Mouse (Mus musculus): Measurements from ENCODE around the gene Glycam1. TPM values are rescaled to one million over a fixed set of nuclear protein-coding genes. Genes with fewer than 3 reads are reported as not detected.
A peak's percentile ranks its signal among the peaks of the same experiment; 100 is the strongest.
"Not testable (repeated sequence)": the region's sequence is repeated elsewhere in the genome, so short reads cannot be mapped to it uniquely, and the experiment has no call there.

Glycam1 gene
- polyA plus RNA-seq (2015; fragmentation: Nextera tagmentation; extraction: Ambion mirVana): not detected in 2 replicates

GRCm38 (mm10) chr15:103564981-103565380 lies at the start of gene Glycam1:
Glycam1 (minus strand) TSS chr15:103565081.
- no peak for ATAC-seq (ENCODE audit: insufficient number of reproducible peaks, low FRiP score, low TSS enrichment, low read depth)
- Histone ChIP-seq H3K27me3 (no peaks in the 10 kb centered on the region), H3K9ac (no peak within 1 kb of the TSS), H3K4me1 (no peaks in the 10 kb centered on the region), H3K4me3 (no peak within 1 kb of the TSS), H3K4me2 (no peak within 1 kb of the TSS), H3K9me3 (no peaks in the 10 kb centered on the region), H3K27ac (no peak within 1 kb of the TSS), H3K36me3 (no peaks in the 10 kb centered on the region)

- H3K27ac ChIP-seq: no peak overlapping the region
- H3K27me3 ChIP-seq: no peaks in the 10 kb centered on the region
- no peak overlapping the region for H3K4me3 ChIP-seq
- no peaks in the 10 kb centered on the region for H3K36me3 ChIP-seq
- no peaks in the 10 kb centered on the region for H3K4me1 ChIP-seq
- H3K4me2 ChIP-seq: no peak overlapping the region
- H3K9me3 ChIP-seq: no peaks in the 10 kb centered on the region
- WGBS: 74% methylated on average over 1 of the region's 1 CpGs
- ATAC-seq (ENCODE audit: insufficient number of reproducible peaks, low FRiP score, low TSS enrichment, low read depth): no peak
- H3K9ac ChIP-seq: no peak overlapping the region
Observed at GRCm38 (mm10) chr15:103604481-103604880, 39.6 kb upstream of the Glycam1 start.

- Histone ChIP-seq H3K4me3 (no peak overlapping the region), H3K9me3 (no peaks in the 10 kb centered on the region), H3K36me3 (no peaks in the 10 kb centered on the region), H3K4me1 (no peaks in the 10 kb centered on the region), H3K27me3 (no peaks in the 10 kb centered on the region), H3K27ac (no peak overlapping the region), H3K4me2 (no peak overlapping the region), H3K9ac (no peak overlapping the region)
- ATAC-seq (ENCODE audit: insufficient number of reproducible peaks, low FRiP score, low TSS enrichment, low read depth): no peak
- WGBS: 71% methylated on average over 2 of the region's 2 CpGs
Observed at GRCm38 (mm10) chr15:103590779-103591178, 25.9 kb upstream of the Glycam1 start.

- H3K27ac ChIP-seq: not testable (repeated sequence)
Observed at GRCm38 (mm10) chr15:103587752-103588151, 22.9 kb upstream of the Glycam1 start.

GRCm38 (mm10) chr15:103585876-103586275 lies 21.0 kb upstream of the Glycam1 start:
- Histone ChIP-seq H3K27me3 (no peaks in the 10 kb centered on the region), H3K9me3 (no peaks in the 10 kb centered on the region), H3K4me1 (no peaks in the 10 kb centered on the region), H3K4me2 (no peak overlapping the region), H3K9ac (no peak overlapping the region), H3K4me3 (no peak overlapping the region), H3K27ac (no peak overlapping the region), H3K36me3 (no peaks in the 10 kb centered on the region)
- WGBS: 80% methylated on average over 2 of the region's 2 CpGs
- ATAC-seq (ENCODE audit: insufficient number of reproducible peaks, low FRiP score, low TSS enrichment, low read depth): no peak

More at GRCm38 (mm10) chr15:103587752-103588151, 22.9 kb upstream of the Glycam1 start:
- H3K4me3 ChIP-seq; H3K9ac ChIP-seq; H3K36me3 ChIP-seq; H3K4me2 ChIP-seq; H3K9me3 ChIP-seq; H3K4me1 ChIP-seq; ATAC-seq (ENCODE audit: insufficient number of reproducible peaks, low FRiP score, low TSS enrichment, low read depth); H3K27me3 ChIP-seq: not testable (repeated sequence)
- 83% methylated on average over 4 of the region's 4 CpGs for WGBS

GRCm38 (mm10) chr15:103552096-103552690 lies 12.7 kb downstream of the Glycam1 start:
- Histone ChIP-seq H3K27me3 (no peaks in the 10 kb centered on the region), H3K4me3 (no peak overlapping the region), H3K4me2 (no peak overlapping the region), H3K4me1 (no peaks in the 10 kb centered on the region), H3K27ac (no peak overlapping the region), H3K9ac (no peak overlapping the region), H3K36me3 (no peaks in the 10 kb centered on the region), H3K9me3 (no peaks in the 10 kb centered on the region)
- 0 out of 2 replicates have a peak, but pooled peaks have one; percentile 55 for ATAC-seq (ENCODE audit: insufficient number of reproducible peaks, low FRiP score, low TSS enrichment, low read depth)
- WGBS: 46% methylated on average over 3 of the region's 3 CpGs

- Histone ChIP-seq H3K9me3 (no peaks in the 10 kb centered on the region), H3K36me3 (no peaks in the 10 kb centered on the region), H3K4me3 (no peak overlapping the region), H3K4me1 (no peaks in the 10 kb centered on the region), H3K9ac (no peak overlapping the region), H3K27me3 (no peaks in the 10 kb centered on the region), H3K27ac (no peak overlapping the region), H3K4me2 (no peak overlapping the region)
- 4% methylated on average over 1 of the region's 1 CpGs for WGBS
- no peak for ATAC-seq (ENCODE audit: insufficient number of reproducible peaks, low FRiP score, low TSS enrichment, low read depth)
Observed at GRCm38 (mm10) chr15:103551053-103551452, 13.8 kb downstream of the Glycam1 start.

GRCm38 (mm10) chr15:103549475-103549874 lies 15.4 kb downstream of the Glycam1 start:
- H3K36me3 ChIP-seq: no peaks in the 10 kb centered on the region
- no peak overlapping the region for H3K9ac ChIP-seq
- H3K4me3 ChIP-seq: no peak overlapping the region
- H3K27ac ChIP-seq: no peak overlapping the region
- WGBS: 79% methylated on average over 1 of the region's 1 CpGs
- no peak for ATAC-seq (ENCODE audit: insufficient number of reproducible peaks, low FRiP score, low TSS enrichment, low read depth)
- H3K4me2 ChIP-seq: no peak overlapping the region
- no peaks in the 10 kb centered on the region for H3K27me3 ChIP-seq
- H3K4me1 ChIP-seq: no peaks in the 10 kb centered on the region
- no peaks in the 10 kb centered on the region for H3K9me3 ChIP-seq

GRCm38 (mm10) chr15:103547983-103548382 lies 16.9 kb downstream of the Glycam1 start:
- no peaks in the 10 kb centered on the region for H3K4me1 ChIP-seq
- WGBS: 78% methylated on average over 3 of the region's 3 CpGs
- H3K36me3 ChIP-seq: no peaks in the 10 kb centered on the region
- no peak overlapping the region for H3K4me3 ChIP-seq
- H3K27me3 ChIP-seq: no peaks in the 10 kb centered on the region
- no peak overlapping the region for H3K9ac ChIP-seq
- no peak overlapping the region for H3K4me2 ChIP-seq
- H3K27ac ChIP-seq: no peak overlapping the region
- no peak for ATAC-seq (ENCODE audit: insufficient number of reproducible peaks, low FRiP score, low TSS enrichment, low read depth)
- no peaks in the 10 kb centered on the region for H3K9me3 ChIP-seq

GRCm38 (mm10) chr15:103542526-103542925 lies 22.4 kb downstream of the Glycam1 start:
- Histone ChIP-seq H3K9me3 (no peaks in the 10 kb centered on the region), H3K4me1 (peaks cover 13% of the 10 kb centered on the region), H3K36me3 (no peaks in the 10 kb centered on the region), H3K4me3 (no peak overlapping the region), H3K27me3 (0 out of 2 replicates have a peak, but pooled peaks cover 15% of the 10 kb centered on the region), H3K4me2 (no peak overlapping the region), H3K27ac (no peak overlapping the region), H3K9ac (no peak overlapping the region)
- ATAC-seq (ENCODE audit: insufficient number of reproducible peaks, low FRiP score, low TSS enrichment, low read depth): no peak

- WGBS: 75% methylated on average over 1 of the region's 1 CpGs
- ATAC-seq (ENCODE audit: insufficient number of reproducible peaks, low FRiP score, low TSS enrichment, low read depth): no peak
- no peaks in the 10 kb centered on the region for H3K36me3 ChIP-seq
Observed at GRCm38 (mm10) chr15:103540646-103541045, 24.2 kb downstream of the Glycam1 start.

GRCm38 (mm10) chr15:103539259-103539658 lies 25.6 kb downstream of the Glycam1 start:
- H3K27ac ChIP-seq: no peak overlapping the region
- no peak for ATAC-seq (ENCODE audit: insufficient number of reproducible peaks, low FRiP score, low TSS enrichment, low read depth)
- peaks cover 24% of the 10 kb centered on the region for H3K4me1 ChIP-seq
- no peak overlapping the region for H3K4me2 ChIP-seq
- H3K36me3 ChIP-seq: no peaks in the 10 kb centered on the region
- H3K4me3 ChIP-seq: no peak overlapping the region
- H3K9me3 ChIP-seq: no peaks in the 10 kb centered on the region
- H3K27me3 ChIP-seq: peaks cover 30% of the 10 kb centered on the region
- 63% methylated on average over 2 of the region's 2 CpGs for WGBS
- H3K9ac ChIP-seq: no peak overlapping the region

More at GRCm38 (mm10) chr15:103540646-103541045, 24.2 kb downstream of the Glycam1 start:
- Histone ChIP-seq H3K4me1 (peaks cover 24% of the 10 kb centered on the region), H3K4me3 (no peak overlapping the region), H3K27ac (no peak overlapping the region), H3K9me3 (no peaks in the 10 kb centered on the region), H3K9ac (no peak overlapping the region), H3K27me3 (peaks cover 26% of the 10 kb centered on the region), H3K4me2 (no peak overlapping the region)

GRCm38 (mm10) chr15:103537822-103538213 lies 27.1 kb downstream of the Glycam1 start, which contains the start of gene Ppp1r1a:
Ppp1r1a (minus strand) TSS chr15:103538003.
- Histone ChIP-seq H3K4me1 (peaks cover 24% of the 10 kb centered on the region), H3K9ac (peak within 1 kb of the TSS; percentile 54), H3K27ac (0 out of 2 replicates have a peak within 1 kb of the TSS, but pooled peaks have one; percentile 2), H3K4me2 (peak within 1 kb of the TSS; percentile 97), H3K4me3 (peak within 1 kb of the TSS; percentile 63), H3K36me3 (no peaks in the 10 kb centered on the region), H3K27me3 (peaks cover 30% of the 10 kb centered on the region), H3K9me3 (no peaks in the 10 kb centered on the region)
- ATAC-seq (ENCODE audit: insufficient number of reproducible peaks, low FRiP score, low TSS enrichment, low read depth): peak; percentile 42; the same call in 1 of the 2 replicates
- WGBS: under 1% methylated on average over 36 of the region's 36 CpGs
